Mouse (Mus musculus) adrenal gland, adult 18-20 months (tissue): ENCODE measurements around the gene Naa16. TPM values are rescaled to one million over a fixed set of nuclear protein-coding genes. Genes with fewer than 3 reads are reported as not detected.

Source experiments
- DNase-seq, 2 experiments: peaks; one replicate each; pipeline ENCODE4 v3.0.0; 2021 to 2022; ENCODE audit warnings: low spot score in 2 of 2
- total RNA-seq, 2 experiments: library from RNA; stranded (reverse); gene quantifications; 1 replicate in 1 of 2; 2 replicates in 1 of 2; pipeline ENCODE4 v1.2.3; 2021

Gene Naa16
- total RNA-seq, 2 experiments from 2014 or later: 22.7 to 25.1 TPM

DNA sequence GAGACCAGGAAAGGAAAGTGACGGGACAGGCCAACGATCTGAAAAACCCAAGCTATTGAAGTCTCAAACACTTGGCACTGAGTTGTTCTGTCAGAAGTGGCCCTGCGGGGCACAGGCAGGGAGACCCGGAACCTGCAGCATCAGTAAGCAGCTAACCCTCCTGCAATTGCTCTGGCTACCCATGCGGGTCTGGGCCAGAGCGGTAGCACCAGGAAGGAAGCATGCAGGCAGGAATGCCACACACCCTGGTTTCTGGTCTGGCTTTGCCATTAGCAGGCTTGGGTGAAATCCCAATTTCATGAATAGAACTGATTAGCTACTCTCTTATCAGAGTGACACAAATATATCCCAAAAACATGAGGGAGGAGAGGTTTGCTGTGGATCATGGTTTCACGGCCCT, 58.6 kb downstream of the Naa16 start:
- DNase-seq: no peak

DNA sequence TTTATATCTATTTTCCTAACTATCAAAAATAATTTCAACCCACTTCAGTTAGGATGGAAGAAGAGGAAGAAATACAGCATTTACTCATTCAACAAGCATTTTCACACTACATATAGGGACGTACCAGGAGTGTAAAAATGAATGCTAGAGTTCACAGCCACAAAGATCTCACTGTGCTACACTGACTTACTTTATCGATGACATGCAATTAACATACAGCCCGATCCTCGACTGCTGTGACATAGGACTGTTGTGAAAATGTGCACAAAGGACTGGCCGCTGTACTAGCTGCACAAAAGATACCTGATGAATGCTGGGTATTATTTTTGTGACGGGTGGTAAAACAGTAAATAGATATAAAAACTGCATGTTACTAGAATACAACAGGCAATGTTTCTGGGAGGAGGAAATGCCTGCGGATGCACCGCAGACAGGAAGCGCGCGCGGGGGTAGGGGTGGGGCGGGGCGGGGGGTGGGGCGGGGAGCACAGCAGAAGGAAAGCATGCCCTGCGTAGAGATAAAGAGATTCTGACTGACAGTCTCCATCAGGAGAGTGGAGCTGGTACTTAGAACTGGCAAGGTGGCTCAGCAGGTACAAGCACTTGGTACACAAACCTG, 59.5 kb downstream of the Naa16 start:
- DNase-seq: no peak

DNA sequence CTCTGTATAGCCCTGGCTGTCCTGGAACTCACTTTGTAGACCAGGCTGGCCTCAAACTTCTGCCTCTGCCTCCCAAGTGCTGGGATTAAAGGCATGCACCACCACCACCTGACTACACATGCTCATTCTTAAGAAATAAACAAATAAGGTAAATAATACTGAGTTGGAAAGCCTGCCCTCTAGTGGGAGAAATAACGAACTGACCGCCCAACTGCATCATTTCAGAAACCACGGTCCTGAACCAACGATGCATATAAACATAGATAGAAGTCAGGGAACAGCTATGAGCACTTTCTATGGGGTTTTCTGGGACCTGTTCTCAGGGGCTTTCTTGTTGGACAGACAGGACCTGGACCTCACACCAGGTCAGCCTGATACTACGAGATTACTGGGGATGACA, 63.5 kb downstream of the Naa16 start:
- DNase-seq: peak; percentile 29 to 31

DNA sequence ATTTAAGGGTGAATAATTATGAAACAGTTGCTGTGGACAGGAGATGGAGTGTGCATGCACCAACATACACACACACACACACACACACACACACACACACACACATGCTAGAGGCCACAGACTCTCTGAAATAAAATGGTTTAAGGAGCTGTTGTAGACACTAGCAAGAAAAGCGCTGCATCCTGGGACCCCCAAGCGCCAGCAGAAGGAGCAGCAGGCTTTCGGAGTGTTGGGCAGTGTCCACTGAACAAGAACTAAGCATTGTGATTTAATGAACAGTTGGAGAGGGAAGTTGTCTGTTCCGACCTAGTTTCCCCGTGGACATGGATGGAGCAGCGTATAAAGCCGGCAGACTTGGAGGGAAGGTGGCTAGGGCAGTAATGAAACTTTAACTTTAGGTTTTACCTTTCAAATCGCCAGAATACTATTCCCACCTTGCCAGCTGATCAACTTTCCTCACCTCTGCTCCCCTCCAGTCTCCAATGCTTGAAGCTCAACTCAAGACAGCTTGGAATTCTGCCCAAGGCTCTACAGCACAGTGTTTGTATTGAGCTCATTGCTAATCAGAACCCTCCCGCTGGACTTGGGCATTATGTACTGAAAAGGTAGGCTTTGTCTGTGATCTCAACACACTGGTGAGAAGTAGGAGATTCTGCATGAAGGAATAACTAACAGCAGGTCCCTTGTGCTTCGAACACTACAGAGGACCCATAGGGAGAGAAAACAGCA, 66.3 kb downstream of the Naa16 start:
- no peak for DNase-seq

DNA sequence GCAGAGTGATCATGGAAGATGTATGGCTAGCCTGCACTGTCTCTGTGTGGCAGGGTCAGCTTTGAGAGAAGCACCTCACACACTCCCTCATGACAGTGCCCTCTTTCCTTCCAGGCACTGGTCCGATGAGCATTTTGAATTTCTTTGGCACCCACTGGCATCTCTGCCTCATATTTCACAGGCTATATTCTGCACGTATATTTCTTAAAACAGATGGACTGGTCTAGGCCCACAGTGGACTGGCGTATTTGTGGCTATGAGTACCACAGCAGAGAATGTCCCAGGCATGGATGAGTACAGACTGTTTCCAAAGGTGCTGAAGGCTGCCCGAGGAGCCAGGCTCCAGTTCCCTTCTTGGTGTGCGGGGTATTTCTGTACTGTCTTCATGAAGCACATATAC, 68.7 kb downstream of the Naa16 start:
- no peak for DNase-seq

DNA sequence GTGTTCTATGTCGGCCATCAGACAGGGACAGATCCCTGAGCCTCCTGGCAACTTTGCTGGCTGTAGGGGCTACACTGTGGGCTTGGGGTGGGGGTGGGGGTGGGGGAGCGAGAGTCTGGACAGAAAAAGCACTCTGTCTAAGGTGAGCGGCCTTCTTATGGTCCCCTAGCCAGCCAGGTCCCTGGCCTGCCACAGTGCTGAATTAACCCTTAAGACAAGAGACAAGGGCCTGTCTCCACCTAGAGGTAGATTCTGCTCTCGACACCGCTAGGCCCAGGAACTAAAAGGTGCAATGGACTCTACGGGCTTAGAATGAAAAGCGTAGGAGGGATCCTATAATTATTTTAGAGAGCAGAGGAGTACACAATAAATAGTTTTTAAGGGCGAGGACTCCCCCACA, 69.4 kb downstream of the Naa16 start:
- no peak for DNase-seq

DNA sequence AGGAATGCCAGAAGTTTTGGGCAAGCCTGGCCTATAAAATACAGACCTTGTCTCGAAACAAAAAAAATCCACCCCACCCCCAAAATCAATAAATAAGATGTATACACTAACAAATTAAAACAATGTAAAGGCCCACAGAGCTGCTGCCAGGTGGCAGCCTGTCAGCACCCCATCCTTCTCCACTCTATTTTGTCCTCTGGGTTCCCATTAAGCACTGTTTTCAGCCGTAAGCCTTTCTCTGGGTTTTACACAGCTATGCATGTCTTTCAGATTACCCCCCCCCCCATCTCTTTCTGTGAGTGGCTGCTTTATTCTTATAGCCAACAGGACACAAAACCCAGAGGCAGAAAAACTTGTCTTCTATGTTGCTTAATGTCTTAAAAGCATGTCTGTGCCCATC, 73.0 kb downstream of the Naa16 start:
- no peak for DNase-seq

DNA sequence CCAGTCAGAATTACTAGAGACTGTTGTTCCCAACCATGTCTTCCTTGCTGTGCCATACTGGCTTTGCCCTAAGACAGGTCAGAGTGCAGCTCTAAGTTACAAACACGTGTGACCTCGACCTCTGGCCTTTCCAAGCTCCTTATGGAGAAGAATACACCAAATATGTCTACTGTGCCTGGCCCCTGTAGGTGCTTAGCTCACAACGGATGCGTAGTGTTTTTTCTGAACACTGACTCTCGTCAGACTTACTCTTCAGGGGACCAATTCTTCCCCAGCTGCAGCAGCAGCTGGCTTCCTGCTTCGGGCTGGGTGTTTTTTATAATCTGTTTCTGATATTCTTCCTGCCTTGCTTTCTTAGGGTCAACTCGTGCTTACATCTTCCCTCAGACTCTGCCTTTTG, 74.7 kb downstream of the Naa16 start:
- DNase-seq: no peak

DNA sequence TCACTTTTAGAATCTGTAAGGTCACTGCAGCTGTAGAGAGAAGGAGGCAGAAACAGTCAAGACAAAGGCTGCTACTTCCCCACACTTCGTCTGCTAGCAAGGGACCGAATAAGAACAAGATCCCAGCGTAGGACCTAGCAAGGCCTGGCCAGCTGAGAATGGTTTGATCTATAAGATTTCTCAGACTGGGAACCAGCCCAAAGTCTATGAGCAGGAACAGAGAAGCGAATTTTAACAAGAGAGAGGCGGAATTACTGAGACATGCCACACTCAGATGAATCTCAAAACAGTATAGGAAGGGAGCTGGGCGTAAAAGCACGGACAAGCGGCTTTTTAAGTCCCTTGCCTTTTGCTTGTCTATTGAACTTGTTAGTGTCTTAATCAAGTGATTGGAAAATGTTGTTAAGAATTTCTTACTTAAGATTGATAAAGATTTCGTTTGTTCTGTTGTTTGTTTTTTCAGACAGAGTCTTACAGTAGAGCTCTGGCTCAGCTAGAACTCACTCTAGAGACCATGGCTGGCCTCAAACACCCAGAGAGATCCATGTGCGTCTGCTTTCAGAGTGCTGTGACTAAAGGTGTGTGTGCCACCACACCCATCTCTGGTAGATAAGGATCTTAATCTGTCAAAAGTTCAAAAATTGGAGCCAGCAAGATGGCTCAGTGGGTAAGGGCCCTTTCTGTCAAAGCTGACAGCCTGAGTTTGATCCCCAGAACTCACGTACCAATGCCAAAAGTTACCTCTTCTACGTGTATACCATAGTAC, 76.2 kb downstream of the Naa16 start:
- no peak for DNase-seq

DNA sequence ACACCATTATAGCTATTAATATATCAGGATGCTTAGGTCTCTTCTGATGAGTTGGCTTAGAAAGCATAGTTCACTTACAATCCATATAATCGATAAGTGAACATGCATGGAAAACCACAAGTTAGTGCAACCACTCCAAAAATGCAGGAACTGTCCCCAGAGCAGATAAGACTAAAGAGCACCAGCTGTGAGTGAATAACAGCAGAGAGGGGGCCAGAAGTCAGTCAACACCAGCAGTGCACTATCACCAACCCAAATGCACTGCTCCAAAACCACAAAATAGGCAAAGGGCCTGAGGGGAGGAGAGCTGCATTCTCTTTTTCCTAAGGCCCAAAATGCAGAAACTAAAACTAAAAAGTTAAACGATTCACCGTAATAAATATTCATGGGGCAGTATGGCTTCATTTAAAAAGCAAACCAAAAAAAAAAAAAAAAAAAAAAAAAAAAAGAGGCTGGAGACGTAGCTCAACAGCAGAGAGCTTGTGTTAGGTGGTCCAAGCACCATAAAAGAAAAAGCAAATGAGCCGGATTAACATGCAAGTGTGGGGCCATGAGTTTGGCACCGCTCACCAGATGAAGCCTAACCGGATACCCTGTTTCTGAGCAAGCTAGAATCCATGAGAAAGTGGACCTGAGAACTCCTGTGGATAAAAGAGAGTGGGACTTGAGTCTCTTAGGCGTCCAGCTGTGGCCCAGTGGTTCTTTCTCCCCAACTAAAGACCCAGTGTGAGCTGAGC, 77.0 kb downstream of the Naa16 start:
- DNase-seq: no peak

DNA sequence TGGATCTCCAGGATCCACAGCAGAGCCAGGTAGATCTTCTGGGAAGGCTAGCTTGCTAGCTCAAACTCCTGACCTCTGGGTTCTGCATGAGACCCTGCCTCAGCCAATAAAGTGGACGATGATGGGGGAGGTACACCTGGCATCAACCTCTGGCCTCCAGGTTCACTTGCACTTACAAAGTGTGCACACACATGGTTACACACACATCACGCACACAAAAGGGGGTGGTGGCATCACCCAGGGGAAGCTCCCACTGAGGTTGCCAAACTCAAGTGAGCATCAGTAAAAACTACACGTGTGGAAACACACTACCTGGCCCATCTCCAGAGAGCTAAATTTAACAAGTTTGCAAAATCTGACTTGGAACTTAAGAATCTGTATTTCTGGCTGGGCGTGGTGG, 77.9 kb downstream of the Naa16 start:
- no peak for DNase-seq

DNA sequence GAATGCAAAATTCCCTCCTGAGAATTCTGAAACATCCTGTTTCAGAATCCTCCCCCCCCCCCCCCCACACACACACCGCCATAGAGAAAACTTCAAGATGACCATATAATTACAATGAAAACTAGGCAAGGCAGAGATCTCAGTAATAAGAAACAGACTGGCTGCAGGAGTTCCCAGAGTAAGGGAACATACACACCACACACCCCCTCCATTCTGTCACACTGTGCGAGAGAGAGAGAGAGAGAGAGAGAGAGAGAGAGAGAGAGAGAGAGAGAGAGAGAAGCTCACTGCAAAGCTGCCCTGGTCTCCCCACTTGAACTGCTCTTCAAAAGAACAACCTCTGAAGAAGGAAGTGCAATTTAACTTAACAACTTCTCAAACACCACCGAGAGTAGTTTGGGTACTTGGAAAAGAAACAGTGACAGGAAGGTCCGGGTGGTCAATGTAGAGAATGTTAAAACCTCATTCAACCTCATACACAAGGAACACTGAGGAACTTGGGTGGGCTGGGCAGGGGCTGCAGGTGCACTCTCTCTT, 78.6 kb downstream of the Naa16 start:
- no peak for DNase-seq

DNA sequence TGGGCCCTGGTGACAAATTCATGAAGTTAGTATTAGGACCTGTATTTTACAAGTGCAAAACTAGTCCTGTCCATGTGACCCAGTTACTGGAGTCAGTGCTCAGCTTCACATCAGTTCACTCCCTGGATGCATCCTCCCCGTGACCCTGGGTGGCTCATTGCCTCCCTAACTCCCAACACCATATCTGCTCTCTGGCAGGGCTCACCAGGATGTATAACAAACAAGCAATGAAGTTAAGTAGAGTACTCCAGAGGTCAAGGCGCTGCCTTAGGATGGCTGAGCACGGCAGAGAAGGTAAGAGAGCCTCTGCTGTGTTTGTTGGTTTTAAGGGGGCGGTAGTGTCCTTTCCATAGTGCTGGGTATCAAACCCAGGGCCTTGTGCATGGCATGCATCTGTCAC, 81.5 kb downstream of the Naa16 start:
- no peak for DNase-seq

DNA sequence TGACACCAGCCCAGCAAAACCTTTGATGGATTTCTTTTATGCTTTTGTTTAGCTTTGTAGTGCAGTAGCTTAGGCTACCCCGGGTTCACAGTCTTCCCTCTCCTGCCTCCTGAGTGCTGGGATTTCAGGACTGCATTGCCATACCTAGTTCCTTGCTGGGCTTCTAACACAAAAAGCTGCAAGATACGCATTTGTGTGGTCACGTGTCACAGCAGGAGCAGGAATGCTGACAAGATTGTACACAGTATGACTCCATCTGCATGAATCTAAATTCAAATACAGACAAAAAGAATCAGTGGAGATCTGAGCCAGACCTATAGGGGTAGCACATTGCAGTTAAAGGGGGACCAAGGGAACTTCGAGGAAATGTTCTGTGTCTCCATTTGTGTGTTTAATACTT, 82.2 kb downstream of the Naa16 start:
- no peak for DNase-seq

DNA sequence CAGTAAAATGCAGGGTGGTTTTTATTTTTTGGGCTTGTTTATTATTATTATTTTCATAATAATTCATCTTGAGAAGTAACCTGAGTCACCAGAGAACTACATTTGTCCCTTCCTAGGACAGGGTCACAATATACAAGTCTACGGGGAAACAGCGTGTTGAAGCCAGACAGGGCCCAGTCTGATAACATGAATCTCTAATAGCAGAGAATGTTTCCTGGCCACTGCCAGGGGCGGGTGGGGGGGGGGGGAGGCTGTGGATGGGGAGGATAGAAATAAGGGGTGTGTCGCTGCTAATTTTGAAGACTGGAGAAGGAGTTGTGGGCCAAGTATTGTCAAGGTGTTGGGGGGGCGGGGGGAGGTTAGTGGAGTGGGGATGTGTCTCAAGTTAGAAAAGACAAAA, 82.7 kb downstream of the Naa16 start:
- DNase-seq: no peak

DNA sequence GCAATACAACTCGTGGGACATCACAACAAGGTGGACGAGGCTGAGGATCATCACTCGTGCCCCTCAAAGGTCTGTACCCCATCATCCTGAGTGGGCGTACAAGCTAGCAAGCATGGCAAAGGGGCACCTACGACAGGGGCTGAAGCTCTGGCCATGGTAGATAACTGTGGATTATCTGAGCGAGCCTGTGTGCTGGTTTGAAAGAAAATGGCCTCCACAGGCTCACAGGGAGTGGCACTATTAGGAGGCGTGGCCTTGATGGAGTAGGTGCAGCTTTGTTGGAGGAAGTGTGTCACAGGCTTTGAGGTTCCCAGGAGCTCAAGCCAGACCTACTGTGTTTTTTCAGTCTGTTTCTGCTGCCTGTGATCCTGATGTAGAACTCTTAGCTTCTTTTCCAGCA, 83.4 kb downstream of the Naa16 start:
- no peak for DNase-seq

DNA sequence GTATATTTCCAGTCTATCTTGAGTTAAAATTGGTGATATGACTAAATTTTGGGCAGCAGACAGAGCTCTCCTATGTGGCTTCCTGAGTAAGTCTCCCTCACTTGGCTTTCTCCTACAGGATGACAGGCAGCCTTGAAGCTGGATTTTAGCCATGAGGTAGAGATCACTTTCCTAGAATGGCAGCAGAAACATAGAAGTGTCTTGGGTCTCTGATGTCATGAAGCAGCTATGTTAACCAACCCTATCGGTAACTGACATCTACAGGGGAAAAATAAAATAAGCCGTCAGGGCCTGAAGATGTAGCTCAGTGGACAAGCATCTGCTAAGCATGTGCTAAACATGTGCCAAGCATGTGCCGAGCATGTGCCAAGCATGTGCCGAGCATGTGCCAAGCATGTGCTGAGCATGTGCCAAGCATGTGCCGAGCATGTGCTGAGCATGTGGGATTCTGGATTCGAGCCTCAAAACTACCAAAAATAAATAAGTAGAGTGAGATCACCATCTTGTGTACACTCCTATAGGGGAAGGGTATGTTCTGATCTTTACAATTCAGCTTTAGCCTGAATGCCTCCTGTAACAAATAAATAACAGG, 85.6 kb downstream of the Naa16 start:
- no peak for DNase-seq

DNA sequence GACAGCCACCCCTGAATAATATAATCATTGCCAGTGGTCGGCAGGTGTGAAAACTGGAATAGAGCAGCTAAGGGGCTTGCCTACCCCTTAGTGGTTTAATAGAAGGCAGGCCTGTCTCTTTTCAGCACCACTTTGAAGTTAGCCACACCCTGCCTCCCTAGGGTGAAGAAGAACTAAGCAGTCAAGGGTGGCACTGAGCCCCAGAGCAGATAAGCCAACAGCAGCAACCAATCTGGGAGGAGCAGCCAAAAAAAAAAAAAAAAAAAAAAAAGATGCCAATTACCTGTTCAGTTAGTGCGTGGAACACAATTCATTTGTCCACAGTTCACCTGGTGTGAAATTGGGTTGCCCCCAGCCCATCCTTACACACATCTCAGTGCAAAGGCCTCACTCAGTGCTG, 87.4 kb downstream of the Naa16 start:
- no peak for DNase-seq

DNA sequence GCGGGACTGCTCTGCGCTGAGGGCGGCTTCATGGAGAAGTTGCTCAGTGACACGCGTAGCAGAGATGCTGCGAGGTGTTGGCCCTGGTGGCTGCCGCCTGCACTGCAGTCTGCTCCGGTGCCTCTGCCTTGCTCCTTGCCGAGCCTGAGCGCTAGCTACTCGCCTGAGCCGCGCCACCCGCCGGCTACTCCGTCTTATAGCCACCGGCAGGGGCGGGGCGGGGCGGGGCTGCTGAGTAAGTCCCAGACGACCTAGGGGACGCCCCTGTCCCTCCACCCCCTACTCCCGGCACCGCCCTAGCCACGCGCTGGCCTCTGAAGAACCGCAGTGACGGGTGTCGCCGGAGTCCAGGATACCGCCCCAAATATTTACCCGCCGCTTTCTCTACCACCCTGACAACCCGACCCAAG, 89.1 kb downstream of the Naa16 start, which contains the start of gene Rgcc:
Gene Rgcc, minus strand, starts transcription at position 180 of the 410 bp plus-strand sequence.
- peak; percentile 97 to 99 for DNase-seq

DNA sequence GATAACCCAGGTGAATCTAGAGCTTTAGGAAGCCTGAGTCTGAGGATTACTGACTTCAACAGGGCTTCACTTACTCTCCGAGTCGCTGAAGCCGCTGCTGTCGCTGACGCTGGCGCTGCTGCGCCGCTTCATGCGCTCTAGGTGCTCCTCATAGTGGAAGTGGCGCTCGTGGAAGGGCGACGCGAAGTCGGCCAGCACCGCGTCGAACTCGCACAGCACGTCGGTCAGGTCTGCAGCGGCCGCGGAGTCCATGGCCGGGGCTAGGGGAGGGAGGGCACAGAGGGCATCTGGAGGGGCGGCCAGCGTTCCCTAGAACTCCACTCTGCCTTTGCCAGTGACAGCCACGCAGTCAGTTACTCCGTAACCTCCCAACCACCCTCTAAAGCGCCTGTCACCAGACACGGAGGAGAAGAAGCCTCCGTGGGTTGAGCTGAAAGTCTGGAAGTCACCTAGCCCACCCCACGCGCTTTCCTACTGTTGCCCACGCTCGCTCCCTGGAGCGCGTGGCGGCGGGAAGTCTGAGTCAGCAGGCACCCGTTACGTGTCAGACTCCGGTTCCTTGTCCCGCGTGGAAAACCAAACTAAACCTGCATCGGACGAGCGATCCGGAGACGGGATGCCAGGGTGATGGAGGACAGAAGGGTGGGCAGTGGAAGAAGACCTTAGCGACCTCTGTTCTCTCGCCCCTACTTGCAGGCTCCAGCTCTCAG, 89.8 kb downstream of the Naa16 start:
- DNase-seq: no peak
